Mouse (Mus musculus) forebrain, embryonic 13.5 days (tissue): ENCODE measurements around the gene Cdc25b. TPM values are rescaled to one million over a fixed set of nuclear protein-coding genes. Genes with fewer than 3 reads are reported as not detected.
"Not testable (repeated sequence)": the region's sequence is repeated elsewhere in the genome, so short reads cannot be mapped to it uniquely, and the experiment has no call there.

ENCODE experiments used
- ATAC-seq: fragments of 200-750 bp; cut with Nextera tagmentation; 2 replicates; pipeline ENCODE4 v1.8.0; 2017
- H3K27ac ChIP-seq: fragments of 300-500 bp; sonication (generic); 2 replicates; pipeline ENCODE4 v1.5.1; 2015; ENCODE audit warnings: inconsistent platforms, mild to moderate bottlenecking, moderate library complexity
- H3K27me3 ChIP-seq: fragments of 300-500 bp; sonication (generic); 2 replicates; pipeline ENCODE4 v1.6.1; 2015; ENCODE audit warnings: mild to moderate bottlenecking, inconsistent platforms
- H3K36me3 ChIP-seq: fragments of 300-500 bp; sonication (generic); 2 replicates; pipeline ENCODE4 v1.6.1; 2015; ENCODE audit warnings: mild to moderate bottlenecking, inconsistent platforms; ENCODE audit not compliant: poor library complexity, severe bottlenecking
- H3K4me1 ChIP-seq: fragments of 300-500 bp; sonication (generic); 2 replicates; pipeline ENCODE4 v1.6.1; 2015; ENCODE audit warnings: inconsistent platforms
- H3K4me2 ChIP-seq: fragments of 300-500 bp; sonication (generic); 2 replicates; pipeline ENCODE4 v1.6.1; 2015; ENCODE audit warnings: inconsistent platforms, mild to moderate bottlenecking, moderate library complexity
- H3K4me3 ChIP-seq: fragments of 300-500 bp; sonication (generic); 2 replicates; pipeline ENCODE4 v1.5.1; 2015; ENCODE audit warnings: mild to moderate bottlenecking, inconsistent platforms
- H3K9ac ChIP-seq: fragments of 300-500 bp; sonication (generic); 2 replicates; pipeline ENCODE4 v1.6.1; 2015; ENCODE audit warnings: mild to moderate bottlenecking, inconsistent platforms
- H3K9me3 ChIP-seq: fragments of 300-500 bp; sonication (generic); replicated peaks from 2 replicates; pipeline ENCODE4 v1.6.1; 2016; ENCODE audit warnings: inconsistent platforms
- WGBS: fragments of 180-500 bp; shearing (Covaris S2); methylation state at CpG from one replicate; pipeline ENCODE4 v1.1.7; 2015; 5-methylcytosine and 5-hydroxymethylcytosine counted together
- polyA plus RNA-seq: library from polyadenylated mRNA; unstranded; fragments of >200 nt; fragmentation: Nextera tagmentation; extraction: Ambion mirVana; gene quantifications from 2 replicates; pipeline ENCODE4 v1.2.1, GENCODE M21; 2015

Cdc25b gene
- polyA plus RNA-seq, 1 experiment from 2014 or later = 52.0 TPM

DNA sequence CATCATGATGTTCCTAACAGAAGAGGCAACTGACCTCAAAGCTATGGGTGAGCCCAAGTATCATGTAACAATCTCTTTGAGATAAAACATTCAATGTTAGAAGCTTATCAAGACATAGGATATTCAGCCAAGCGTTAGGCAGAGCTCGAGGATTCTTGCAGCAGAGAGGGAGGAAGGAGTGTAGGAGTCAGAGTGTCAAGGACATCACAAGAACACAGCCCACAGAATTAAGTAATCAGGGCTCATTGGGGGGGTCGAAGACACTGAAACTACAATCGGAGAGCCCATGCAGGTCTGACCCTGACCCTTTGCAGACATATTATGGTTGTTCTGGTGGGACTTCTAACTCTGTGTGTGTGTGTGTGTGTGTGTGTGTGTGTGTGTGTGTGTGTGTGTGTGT lies 33.3 kb downstream of the Cdc25b start:
- 77% methylated on average over 4 of the region's 4 CpGs for WGBS

DNA sequence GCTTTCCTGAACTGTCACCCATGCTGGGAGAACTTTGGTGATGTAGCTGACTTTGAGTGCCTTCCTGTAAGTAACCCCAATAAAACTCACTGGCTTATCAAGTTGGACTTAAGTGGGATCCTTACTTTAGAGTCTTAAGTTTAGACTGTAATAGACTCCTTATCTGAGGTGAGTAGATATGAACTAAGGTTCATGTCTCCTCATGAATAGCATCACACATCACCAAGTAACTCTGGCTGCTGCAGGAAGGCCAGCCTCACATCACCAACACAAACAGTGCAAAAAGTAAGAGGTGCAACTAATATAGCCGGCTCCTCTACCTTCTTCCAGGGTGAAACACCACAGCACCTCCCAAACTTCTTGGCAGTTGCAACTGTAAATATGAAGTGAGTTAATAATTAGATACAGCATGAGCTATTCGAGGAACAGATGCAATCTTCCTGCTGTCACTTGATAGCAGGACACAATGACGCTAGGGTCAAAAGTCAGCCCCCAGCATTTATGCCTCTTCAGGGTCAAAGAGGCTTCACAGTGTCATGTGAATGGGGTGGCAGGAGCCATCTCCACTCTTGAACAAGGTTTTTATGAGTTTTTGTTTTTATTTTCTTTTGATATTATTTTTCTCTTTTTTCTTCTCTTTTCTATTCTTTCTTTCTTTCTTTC lies 35.2 kb downstream of the Cdc25b start:
- no peak for ATAC-seq
- H3K4me3 ChIP-seq = no peak overlapping the region
- H3K4me1 ChIP-seq = no peaks in the 10 kb centered on the region
- H3K9ac ChIP-seq = no peak overlapping the region
- no peaks in the 10 kb centered on the region for H3K9me3 ChIP-seq
- WGBS = 86% methylated on average over 3 of the region's 3 CpGs
- no peaks in the 10 kb centered on the region for H3K36me3 ChIP-seq
- no peak overlapping the region for H3K27ac ChIP-seq
- 0 out of 2 replicates have a peak, but pooled peaks cover 5% of the 10 kb centered on the region for H3K27me3 ChIP-seq
- H3K4me2 ChIP-seq = no peak overlapping the region

More for the DNA sequence above, 33.3 kb downstream of the Cdc25b start:
- no peak for ATAC-seq
- 0 out of 2 replicates have a peak, but pooled peaks cover 5% of the 10 kb centered on the region for H3K27me3 ChIP-seq
- no peaks in the 10 kb centered on the region for H3K9me3 ChIP-seq
- no peak overlapping the region for H3K9ac ChIP-seq
- no peak overlapping the region for H3K4me3 ChIP-seq
- H3K4me2 ChIP-seq = no peak overlapping the region
- H3K27ac ChIP-seq = no peak overlapping the region
- no peaks in the 10 kb centered on the region for H3K36me3 ChIP-seq
- H3K4me1 ChIP-seq = no peaks in the 10 kb centered on the region

DNA sequence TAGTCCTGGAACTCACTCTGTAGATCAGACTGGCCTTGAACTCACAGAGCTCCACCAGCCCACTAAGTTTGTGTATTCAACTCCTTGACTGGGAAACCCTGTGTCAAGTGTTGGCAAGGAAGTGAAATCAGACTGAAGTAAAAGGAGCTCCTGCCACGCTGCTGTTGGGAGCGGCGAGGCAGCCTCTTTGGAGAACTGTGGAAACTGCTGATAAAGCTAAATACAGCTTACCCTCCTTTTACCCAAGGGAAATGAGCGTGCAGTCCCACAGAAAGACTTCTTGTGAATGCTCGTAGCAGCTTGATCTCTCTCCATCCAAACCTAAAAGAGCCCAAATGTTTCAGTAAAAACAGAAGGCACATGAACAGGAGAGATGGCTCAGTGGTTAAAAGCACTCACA lies 35.8 kb downstream of the Cdc25b start:
- no peak overlapping the region for H3K9ac ChIP-seq
- 66% methylated on average over 5 of the region's 5 CpGs for WGBS

DNA sequence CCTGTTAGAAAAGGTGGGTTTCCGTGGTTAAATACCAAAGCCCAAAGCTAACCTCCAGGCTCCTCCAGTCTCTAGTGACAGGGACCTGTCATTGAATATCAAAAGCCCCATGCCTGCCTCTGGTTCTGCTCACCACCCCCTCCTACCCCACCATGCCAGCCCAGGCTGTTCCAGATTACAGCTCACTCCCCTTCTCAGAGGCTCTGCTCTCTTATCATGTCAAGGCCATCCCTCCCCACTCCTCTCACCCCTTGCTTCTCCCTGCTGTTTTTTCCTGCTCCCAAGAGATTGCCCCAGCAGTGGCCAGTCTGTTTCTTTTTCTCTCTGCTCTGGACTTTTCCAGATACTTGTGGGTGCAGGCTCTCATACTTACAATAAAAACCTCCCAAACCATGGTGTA lies 36.8 kb downstream of the Cdc25b start:
- no peak for ATAC-seq
- no peaks in the 10 kb centered on the region for H3K36me3 ChIP-seq
- WGBS = 75% methylated on average over 1 of the region's 1 CpGs
- no peak overlapping the region for H3K4me2 ChIP-seq
- no peak overlapping the region for H3K27ac ChIP-seq
- no peak overlapping the region for H3K4me3 ChIP-seq
- H3K27me3 ChIP-seq = 0 out of 2 replicates have a peak, but pooled peaks cover 5% of the 10 kb centered on the region
- no peaks in the 10 kb centered on the region for H3K4me1 ChIP-seq
- H3K9me3 ChIP-seq = no peaks in the 10 kb centered on the region
- H3K9ac ChIP-seq = no peak overlapping the region

More for the DNA sequence above, 35.8 kb downstream of the Cdc25b start:
- no peak for ATAC-seq
- Histone ChIP-seq H3K4me3 (no peak overlapping the region), H3K36me3 (no peaks in the 10 kb centered on the region), H3K4me1 (no peaks in the 10 kb centered on the region), H3K27me3 (0 out of 2 replicates have a peak, but pooled peaks cover 5% of the 10 kb centered on the region), H3K9me3 (no peaks in the 10 kb centered on the region), H3K27ac (no peak overlapping the region), H3K4me2 (no peak overlapping the region)

DNA sequence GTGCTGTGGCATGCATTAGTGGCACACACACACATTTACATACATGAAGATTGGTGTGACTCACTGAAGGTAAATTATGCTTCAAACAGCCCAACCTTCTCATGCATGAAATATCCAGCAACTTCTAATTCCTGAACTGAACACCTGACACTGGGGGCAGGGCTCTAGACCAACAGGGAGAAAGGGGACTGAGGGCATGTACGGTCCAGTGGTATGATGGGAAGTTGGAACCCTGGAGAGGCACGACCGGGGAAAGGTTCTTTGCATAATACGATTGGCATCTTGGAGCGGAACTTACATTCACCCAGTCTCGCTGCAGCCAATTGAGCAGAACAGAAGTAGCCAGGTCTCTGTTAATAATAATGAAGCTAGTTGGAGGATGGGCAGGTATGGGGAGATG lies 38.4 kb downstream of the Cdc25b start:
- no peak for ATAC-seq
- no peak overlapping the region for H3K9ac ChIP-seq
- 81% methylated on average over 6 of the region's 6 CpGs for WGBS
- H3K27me3 ChIP-seq = 0 out of 2 replicates have a peak, but pooled peaks cover 5% of the 10 kb centered on the region
- no peaks in the 10 kb centered on the region for H3K36me3 ChIP-seq
- H3K4me1 ChIP-seq = no peaks in the 10 kb centered on the region
- no peaks in the 10 kb centered on the region for H3K9me3 ChIP-seq
- H3K4me2 ChIP-seq = no peak overlapping the region
- no peak overlapping the region for H3K4me3 ChIP-seq
- no peak overlapping the region for H3K27ac ChIP-seq

DNA sequence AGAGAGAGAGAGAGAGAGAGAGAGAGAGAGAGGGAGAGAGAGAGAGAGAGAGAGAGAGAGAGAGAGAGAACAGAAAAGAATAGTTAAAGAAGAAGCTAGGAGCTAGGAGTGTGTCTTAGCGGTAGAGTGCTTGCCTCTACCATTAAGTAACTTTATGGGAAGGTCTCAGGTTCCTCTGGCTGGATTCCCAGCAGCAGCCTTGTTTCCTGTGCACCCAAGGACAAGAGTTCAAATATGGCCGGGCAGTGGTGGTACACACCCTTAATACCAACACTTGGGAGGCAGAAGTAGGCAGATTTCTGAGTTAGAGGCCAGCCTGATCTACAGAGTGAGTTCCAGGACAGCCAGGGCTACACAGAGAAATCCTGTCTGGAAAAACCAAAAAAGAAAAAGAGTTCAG lies 39.9 kb downstream of the Cdc25b start:
- H3K4me1 ChIP-seq, H3K4me2 ChIP-seq, H3K9ac ChIP-seq, H3K9me3 ChIP-seq, H3K27me3 ChIP-seq, H3K36me3 ChIP-seq, ATAC-seq, H3K4me3 ChIP-seq, H3K27ac ChIP-seq: not testable (repeated sequence)
- WGBS = 80% methylated on average over 2 of the region's 2 CpGs

DNA sequence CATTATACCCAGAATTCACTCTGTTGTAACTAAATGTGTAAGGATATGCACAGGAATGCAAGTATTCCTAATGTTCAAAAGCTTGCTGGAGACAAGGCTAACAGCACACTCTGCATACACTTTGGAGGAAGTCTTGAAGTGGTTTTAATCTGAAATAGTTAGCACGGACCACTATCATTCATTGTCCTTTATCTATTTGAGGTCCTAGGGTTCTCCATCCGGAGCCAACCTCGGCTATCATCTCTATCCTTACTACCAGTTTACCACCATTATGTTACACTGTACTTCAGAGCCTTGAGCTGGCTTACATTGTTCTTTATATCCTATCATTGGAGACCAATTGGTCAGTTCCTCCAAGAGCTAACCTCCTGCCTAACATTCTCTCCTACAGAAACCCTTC lies 40.5 kb downstream of the Cdc25b start:
- ATAC-seq = no peak
- Histone ChIP-seq H3K4me2 (no peak overlapping the region), H3K36me3 (no peaks in the 10 kb centered on the region), H3K9ac (no peak overlapping the region), H3K4me3 (no peak overlapping the region), H3K27me3 (0 out of 2 replicates have a peak, but pooled peaks cover 5% of the 10 kb centered on the region), H3K27ac (no peak overlapping the region), H3K9me3 (no peaks in the 10 kb centered on the region), H3K4me1 (no peaks in the 10 kb centered on the region)
- WGBS = 92% methylated on average over 3 of the region's 3 CpGs

DNA sequence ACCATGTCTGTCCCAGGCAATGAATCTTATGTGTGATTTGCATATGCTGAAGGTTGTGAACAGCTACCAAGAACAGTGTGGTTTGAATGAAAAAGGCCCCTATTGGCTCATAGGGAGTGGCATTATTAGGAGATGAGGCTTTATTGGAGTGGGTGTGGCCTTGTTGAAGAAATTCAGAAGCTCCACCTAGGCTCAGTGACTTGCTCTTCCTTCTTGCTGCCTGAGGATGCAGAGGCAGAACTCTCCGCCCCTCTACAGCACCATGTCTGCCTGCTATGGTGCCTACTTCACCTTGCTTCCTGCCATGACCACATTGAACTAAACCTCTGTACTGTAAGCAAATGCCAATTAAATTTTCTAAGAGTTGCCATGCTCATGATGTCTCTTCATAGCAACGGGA lies 45.8 kb downstream of the Cdc25b start:
- Histone ChIP-seq H3K4me3 (no peak overlapping the region), H3K4me2 (no peak overlapping the region), H3K36me3 (no peaks in the 10 kb centered on the region), H3K9me3 (no peaks in the 10 kb centered on the region), H3K9ac (no peak overlapping the region), H3K27me3 (no peaks in the 10 kb centered on the region), H3K4me1 (peaks cover 21% of the 10 kb centered on the region), H3K27ac (no peak overlapping the region)
- 83% methylated on average over 2 of the region's 2 CpGs for WGBS
- ATAC-seq = no peak

DNA sequence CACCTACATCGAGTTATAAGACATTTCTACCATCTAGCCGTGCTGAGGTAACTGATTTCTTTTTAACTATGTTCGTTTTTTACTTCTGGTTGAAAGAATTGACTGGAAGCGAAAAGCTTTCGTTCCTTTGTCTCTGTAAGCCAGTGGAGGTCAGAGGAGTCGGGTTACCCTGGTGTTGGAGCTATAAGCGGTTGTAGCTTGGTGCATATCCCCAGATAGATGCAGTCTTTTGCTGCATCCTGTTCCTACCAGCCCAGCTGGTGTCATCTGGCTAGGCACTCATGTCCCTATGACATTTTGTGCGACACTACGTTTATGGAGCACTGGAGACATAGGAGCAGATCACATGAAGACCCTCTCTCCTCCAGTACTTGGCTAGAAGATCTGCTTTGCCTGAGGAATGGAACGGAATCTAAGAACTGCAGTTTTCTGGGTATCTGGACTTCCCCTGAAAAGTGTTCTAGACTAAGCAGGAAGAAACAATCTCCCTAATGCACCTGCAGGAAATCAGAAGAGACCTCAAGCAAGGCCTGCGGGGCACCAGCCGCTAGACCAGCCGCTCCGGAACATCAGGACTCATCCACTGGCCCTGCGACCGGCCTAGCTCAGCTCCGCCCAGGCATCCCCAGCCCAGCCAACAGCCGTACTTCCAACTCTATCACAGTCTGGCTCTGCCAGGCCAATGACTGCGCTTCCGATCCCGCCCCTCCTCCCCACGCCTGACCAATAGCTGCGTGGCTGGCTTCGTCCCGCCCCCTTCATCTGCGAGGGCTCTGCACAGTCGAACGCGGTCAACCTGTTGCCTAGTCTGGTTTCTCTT lies 46.8 kb downstream of the Cdc25b start, which contains the start of gene Mavs:
Gene Mavs (plus strand): TSS at position 757 of the 820 bp plus-strand sequence.
- Histone ChIP-seq H3K27me3 (no peaks in the 10 kb centered on the region), H3K27ac (no peak within 1 kb of the TSS), H3K4me2 (peak within 1 kb of the TSS; percentile 86), H3K36me3 (no peaks in the 10 kb centered on the region), H3K9me3 (no peaks in the 10 kb centered on the region), H3K9ac (peak within 1 kb of the TSS; percentile 68), H3K4me1 (peaks cover 21% of the 10 kb centered on the region), H3K4me3 (peak within 1 kb of the TSS; percentile 54)
- peak; percentile 100 for ATAC-seq
- WGBS = 7% methylated on average over 29 of the region's 29 CpGs

DNA sequence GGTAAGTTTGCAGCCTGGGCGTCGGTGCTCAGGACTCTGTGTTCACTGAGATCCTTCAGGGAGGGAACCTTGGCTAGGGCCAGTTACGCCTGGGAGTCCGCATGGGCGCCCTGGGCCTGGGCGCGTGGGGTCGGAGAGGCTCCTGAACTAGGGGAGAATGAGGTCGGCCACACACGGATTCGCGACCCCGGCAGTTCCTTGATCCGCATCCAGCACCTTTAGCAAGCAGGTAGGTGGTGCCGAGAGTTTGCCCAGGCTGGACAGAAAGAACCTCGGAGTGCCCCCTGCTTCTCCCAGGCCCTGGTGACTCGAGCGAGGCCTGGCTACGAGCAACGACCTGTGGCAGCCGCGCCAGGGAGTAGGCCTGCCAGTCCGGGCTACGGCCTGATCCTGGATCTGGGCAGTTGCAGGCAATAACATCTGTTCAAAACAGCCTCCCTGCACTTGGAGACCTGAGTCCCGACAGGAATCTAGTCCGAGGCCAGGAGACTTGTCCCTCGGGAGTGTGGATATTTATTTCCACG lies 47.4 kb downstream of the Cdc25b start:
- Histone ChIP-seq H3K9ac (peak overlapping the region; percentile 68), H3K4me3 (peak overlapping the region; percentile 54), H3K4me1 (peaks cover 21% of the 10 kb centered on the region), H3K9me3 (no peaks in the 10 kb centered on the region), H3K36me3 (0 out of 2 replicates have a peak, but pooled peaks cover 4% of the 10 kb centered on the region), H3K27me3 (no peaks in the 10 kb centered on the region), H3K27ac (no peak overlapping the region), H3K4me2 (peak overlapping the region; percentile 86)
- 15% methylated on average over 28 of the region's 28 CpGs for WGBS
- ATAC-seq = peak; percentile 15; the same call in 1 of the 2 replicates

DNA sequence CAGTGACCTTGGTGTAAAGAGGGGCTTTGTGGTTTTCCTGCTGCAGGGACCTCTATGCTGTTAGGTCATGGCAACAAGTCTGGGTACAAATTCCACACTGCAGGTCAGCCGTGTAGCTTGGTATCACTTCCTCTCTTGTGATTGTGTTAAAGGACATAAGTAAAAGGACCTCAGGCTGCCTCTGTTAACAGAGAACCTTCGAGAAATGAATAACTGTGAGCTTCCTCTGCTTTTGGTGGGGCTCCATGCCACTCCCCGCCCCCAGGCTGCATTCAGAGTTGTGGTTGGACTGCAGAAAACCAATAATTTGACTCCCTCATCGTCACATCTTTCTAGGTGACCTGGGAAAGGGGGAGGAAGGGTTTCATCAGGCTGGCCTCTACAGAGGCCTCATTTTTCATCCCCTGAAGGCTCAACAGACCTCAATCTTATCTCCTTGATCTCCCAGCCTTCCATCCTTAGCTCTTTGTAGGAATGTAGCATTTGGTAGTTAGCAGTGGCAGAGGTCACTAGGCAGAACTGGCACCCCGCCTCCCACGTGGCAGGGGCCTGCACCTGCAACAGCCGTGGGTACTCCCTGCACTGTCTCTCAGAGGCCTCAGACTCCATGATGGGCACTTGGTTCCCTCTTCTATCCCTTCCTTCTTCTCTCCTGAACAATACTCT lies 48.4 kb downstream of the Cdc25b start:
- 0 out of 2 replicates have a peak, but pooled peaks cover 4% of the 10 kb centered on the region for H3K36me3 ChIP-seq
- no peaks in the 10 kb centered on the region for H3K27me3 ChIP-seq
- H3K4me2 ChIP-seq = peak overlapping the region; percentile 86
- H3K9ac ChIP-seq = peak overlapping the region; percentile 68
- H3K4me1 ChIP-seq = peaks cover 21% of the 10 kb centered on the region
- ATAC-seq = no peak
- H3K9me3 ChIP-seq = no peaks in the 10 kb centered on the region
- 84% methylated on average over 7 of the region's 7 CpGs for WGBS
- peak overlapping the region; percentile 54; the same call in 1 of the 2 replicates for H3K4me3 ChIP-seq
- no peak overlapping the region for H3K27ac ChIP-seq

DNA sequence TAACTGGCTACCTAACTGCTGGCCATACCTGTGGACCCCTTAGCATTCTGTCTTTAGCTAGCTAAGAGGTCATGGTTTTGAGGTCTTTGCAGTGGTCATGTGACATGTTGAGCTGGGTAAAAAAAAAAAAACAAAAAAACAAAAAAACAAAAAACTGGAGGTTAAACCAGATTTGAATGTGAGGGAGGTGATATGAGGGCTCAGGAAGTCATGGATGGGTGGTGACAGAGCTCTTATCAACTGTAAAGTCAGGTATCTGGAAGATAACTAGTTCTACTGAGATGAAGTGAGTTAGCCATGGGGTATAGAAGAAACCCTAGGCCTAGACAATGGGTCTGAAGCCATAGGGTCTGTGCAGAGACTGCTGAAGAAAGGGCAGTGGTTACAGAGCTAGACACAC lies 55.4 kb downstream of the Cdc25b start:
- Histone ChIP-seq H3K27ac (no peak overlapping the region), H3K9ac (no peak overlapping the region), H3K4me1 (no peaks in the 10 kb centered on the region), H3K27me3 (no peaks in the 10 kb centered on the region), H3K4me2 (no peak overlapping the region), H3K4me3 (no peak overlapping the region), H3K36me3 (peaks cover 65% of the 10 kb centered on the region), H3K9me3 (no peaks in the 10 kb centered on the region)
- no peak for ATAC-seq
